Mouse (Mus musculus): Measurements from ENCODE around the gene Lypd6b. TPM values are rescaled to one million over a fixed set of nuclear protein-coding genes. Genes with fewer than 3 reads are reported as not detected.

Gene Lypd6b
- total RNA-seq, 4 experiments from 2014 or later: 9.0 to 10.3 (median 9.7) TPM

DNA sequence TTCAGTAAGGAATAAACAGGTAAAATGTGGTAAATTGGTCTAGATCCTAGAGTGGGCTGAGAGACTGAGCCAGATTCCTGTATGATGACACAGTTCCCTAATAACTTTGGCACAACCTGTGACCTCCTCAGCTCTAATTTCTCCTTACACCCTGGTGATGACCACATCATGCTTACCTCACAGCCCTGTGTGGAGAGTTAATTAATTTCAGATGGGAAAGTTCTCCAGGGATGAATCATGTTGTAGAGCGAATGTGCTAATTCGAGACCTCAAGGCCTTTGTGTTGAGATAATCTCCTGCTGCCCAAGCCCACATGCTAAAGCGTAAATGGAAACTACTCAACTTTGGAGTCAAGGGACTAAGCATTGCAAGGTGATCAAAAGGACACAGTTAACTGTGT is 142.4 kb downstream of the Lypd6b start:
- no peak for DNase-seq (ENCODE audit: low spot score in 2 of 2)

DNA sequence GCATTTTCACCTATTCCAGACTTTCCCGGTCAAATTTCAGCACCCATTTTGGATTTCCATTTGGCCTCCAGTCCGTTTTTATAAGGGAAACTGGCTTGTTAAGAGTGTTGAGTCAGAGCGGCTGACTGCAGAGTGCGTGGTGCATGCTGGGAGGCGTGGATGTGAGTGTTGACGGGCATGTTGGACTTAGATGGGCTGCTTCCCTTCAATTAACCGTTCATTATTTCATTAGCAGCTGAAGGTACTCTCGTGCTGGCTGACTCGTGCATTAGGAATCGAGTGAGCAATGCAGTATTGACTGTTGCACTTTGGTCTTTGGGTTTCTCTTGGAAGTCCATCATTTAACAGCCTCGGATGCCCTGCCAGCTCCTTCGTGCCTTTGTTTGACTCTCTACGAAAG is 150.1 kb downstream of the Lypd6b start:
- no peak for DNase-seq (ENCODE audit: low spot score in 2 of 2)

DNA sequence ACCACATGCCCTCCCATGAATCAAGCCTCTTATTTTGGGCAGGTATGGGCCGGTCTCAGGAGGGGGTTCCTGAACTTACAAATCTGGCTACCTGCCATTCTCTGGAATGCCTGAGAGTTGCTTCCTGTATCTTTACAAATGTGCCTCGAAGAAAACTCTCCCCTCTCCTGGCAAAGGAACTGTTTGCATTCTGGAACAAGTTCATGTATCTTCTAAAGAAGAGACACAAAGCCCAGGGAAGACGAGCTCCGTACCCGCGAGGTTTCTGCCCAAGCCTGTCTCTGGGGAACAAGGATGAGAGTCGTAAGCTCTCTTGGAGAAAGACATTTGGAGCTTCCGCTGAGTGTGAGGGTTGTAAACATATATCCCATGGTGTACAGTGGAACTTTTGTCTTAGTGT is 150.8 kb downstream of the Lypd6b start:
- DNase-seq (ENCODE audit: low spot score in 2 of 2): no peak

DNA sequence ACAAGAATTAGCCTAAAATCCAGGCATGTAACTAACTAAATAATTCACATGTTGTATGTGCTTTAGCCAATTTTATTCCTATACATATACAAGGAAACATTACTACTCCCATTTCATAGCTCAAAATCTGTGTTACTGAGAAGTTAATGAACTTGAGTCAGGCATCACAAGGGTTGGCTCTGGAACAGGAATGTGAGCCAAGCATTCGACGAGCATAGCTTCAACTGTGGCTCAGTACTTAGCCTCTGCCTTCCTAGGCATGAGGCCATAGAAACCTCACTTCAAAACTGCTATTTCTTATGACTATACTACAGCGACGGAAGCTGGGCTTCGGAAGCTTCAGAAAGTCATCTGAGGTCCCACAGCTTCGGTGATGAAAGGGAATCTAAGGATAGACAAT is 152.9 kb downstream of the Lypd6b start:
- DNase-seq (ENCODE audit: low spot score in 2 of 2): no peak

DNA sequence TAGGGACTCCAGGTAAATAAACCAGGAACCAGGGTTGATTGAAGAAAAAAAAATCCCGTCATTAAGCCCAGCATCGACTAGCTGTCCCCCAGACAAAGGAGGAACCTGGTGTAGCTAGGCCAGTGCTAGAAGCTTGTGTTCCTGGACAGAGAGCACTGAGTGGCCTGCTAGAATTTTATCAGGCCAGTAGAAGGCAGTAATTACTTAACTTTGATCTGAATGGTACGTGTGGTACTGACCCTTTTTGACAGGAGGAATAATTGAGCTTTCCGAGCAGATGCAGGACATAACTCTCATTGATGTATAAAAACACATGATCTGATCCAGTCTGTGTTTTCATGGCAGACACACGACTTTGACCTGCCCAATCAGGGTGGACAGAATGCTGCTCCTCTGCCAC is 154.6 kb downstream of the Lypd6b start:
- DNase-seq (ENCODE audit: low spot score in 2 of 2): no peak

DNA sequence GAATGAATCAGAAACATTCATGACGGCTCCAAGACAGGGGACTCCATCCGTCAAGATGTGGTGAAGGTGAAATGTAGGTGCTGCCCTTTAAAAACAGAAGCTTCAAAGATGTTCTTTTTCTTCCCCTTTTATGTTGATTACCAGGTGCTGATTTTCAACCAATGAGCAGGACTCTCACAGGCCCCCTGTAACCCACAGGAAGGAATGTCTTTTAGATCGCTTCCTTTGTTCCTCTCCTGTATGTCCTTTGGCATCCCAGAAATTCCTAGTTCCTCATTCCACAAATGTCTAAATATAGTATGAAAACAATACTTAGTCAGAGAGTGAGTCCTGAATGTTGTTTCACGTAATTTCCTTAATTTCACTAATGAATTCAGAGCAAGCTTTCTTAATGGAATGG is 164.2 kb downstream of the Lypd6b start:
- no peak for DNase-seq (ENCODE audit: low spot score in 2 of 2)

DNA sequence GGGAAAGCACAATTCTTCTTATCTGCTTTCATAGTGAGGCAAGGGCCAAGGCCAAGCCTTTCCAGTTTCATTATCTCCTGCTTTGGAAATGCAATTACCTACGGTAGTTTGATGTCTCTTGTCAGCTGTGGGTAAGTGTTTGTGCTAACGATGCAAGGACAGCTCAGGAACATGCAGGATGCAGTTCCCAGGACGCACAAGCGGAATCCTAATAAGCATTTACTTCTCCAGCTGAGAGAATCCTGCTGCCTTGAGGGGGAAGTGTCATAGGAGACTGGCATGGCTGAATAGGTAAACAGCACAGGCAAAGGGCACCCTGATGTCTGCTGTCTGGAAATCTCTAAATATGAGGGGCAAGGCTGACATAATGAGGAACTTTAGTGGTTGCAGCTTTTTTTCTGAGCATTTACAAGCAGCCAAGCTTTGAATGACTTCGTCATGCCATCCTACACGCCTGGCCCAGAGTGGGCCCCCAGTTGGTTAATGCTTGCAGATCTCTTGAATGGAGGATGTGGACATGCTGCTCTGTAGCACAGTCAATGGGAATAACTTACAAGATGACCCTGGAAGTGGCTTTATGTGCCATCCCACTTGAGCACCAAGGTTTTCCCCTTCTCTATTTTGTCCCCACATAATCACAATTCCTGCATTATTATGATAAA is 165.3 kb downstream of the Lypd6b start:
- no peak for DNase-seq (ENCODE audit: low spot score in 2 of 2)

DNA sequence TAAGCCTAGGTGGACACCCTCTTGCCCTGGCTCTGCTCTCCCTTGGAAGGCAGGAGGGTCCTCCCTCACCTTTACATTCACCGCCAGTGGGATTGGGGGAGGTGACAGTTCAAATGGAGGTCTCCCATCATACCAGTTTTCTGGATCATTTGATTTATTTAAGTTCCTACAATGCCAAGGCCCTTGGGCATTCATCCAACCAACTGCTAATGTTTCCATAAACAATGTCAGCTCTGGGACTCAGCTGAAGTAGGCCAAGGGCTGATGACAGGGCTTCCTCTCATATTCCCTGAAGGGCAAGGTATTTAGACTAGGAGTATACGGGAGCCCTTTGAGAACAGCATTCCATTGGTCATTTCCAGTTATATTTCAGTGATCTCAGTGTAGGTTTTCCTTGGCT is 170.0 kb downstream of the Lypd6b start:
- DNase-seq (ENCODE audit: low spot score in 2 of 2): no peak

DNA sequence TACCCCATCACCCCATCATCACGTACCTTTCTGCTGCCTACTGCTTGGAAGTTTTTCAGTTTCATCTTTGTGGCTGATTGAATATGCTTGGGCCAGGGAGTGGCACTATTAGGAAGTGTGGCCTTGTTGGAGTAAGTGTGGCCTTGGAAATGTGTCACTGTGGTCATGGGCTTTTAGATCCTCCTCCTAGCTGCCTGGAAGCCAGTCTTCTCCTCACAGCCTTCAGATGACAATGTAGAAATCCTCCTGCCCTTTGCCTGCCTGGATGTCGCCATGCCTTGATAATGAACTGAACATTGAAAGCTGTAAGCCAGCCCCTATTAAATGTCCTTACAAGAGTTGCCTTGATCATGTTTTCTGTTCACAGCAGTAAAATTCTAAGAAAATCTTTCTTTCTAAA is 174.5 kb downstream of the Lypd6b start:
- DNase-seq (ENCODE audit: low spot score in 2 of 2): no peak

DNA sequence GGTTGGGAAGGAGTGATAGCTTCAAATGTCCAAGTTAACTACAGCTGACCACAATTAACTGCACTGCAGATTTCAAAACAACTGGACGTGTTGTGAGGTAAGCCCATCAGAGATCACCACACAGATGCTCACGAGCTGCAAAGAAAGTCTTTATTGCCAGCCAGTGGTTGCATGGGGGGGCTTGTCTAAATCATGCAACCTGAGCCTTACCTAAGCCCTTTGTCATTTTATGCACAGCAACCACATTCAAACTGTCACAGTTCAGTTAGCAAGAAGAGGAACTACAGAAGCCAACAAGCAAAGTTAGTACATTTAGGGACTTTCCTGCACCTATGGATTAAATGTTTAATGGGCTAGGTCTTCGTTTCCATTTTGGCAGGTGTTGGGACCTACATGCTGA is 177.4 kb downstream of the Lypd6b start:
- no peak for DNase-seq (ENCODE audit: low spot score in 2 of 2)

DNA sequence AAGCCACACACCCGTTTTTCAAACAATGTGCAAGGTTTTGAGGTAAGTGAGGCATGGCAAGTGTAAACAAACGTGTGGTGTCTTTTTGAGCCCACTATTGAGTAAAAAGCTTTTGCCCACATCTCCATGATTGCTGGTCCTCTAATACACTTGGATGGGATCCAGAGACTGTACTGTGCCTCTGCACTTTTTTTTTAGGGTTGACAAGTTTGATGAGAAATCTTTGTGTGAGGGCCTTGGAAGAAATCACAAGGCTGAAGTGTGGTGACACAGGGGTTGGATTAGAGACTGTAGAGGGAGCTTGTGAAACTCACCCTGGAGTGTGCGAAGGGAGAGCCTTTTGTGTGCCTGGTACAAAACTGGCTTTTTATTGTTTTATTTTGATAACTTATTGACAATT is 180.3 kb downstream of the Lypd6b start:
- no peak for DNase-seq (ENCODE audit: low spot score in 2 of 2)

DNA sequence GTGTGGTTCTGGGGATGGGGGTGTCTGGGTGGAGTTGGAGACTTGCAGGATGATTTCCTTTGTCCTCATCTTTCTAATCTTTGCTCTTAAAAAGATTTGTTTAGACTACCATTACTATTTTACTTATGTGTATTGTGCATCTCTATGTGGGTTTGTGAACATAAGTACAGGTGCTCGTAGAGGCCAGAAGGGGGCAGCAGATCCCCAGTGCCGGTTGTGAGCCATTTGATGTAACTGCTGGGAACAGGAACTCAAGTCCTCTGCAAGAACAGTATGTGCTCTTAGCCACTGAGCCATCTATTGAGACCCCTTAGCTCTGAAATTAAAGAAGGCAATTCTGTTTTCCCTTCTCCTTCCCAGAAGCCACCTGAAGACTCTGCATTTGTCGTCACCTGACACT is 183.5 kb downstream of the Lypd6b start:
- no peak for DNase-seq (ENCODE audit: low spot score in 2 of 2)

DNA sequence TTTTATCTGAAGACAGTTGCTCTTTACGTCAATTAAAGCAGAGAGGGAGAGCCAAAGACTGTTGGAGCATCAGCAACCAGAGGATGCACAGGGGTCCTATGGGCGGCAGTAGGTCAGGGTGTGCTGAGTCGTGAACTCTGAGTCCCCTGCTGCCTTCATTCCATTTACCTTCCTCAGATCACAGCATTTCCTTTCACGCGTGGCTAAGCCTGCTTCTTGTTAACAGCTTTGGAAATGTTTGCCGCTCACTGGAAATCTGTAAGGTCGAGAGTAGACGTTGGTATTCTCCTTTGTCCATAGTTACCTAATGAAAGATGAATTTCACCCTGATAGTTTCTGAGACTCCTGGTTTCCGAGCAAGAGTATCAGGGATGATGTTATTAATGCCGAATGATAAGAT is 191.1 kb downstream of the Lypd6b start:
- DNase-seq (ENCODE audit: low spot score in 2 of 2): no peak

DNA sequence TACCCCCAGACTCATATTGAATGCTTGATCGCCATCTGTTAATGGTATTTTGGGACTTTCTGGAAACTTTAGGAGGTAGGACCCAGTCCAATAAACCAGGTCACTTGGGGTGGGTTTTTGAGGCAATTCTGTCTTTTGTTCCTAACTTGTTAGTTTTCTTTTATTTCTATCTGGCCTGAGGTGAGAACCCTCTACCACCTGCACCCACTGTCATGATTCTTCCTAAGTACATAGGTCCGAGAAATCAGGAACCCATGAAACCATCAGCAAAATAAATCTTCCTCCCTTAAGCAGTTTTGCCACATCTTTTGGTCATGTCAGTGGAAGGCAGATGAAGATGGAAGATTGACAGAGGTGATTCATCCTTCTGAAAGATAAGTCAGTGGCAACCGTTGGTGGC is 192.5 kb downstream of the Lypd6b start:
- DNase-seq (ENCODE audit: low spot score in 2 of 2): no peak

DNA sequence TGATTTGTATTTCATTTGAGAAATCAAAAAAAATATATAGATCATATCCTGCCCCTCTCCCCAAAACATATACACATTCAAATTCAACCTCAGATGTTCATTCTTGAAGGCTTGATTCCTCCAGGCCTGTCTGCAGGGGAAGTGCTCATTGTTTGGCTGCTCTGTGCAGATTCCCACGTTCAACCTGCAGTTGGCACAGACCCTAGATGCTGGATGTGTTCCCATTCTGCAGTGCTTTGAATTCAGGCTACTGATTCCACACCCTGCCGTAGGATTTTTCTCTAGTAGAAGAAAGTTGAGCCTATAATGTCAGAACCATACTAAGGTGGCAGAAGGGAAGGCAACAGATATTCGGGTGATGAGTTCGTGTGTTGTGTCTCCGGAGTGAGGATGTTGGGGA is 195.5 kb downstream of the Lypd6b start:
- DNase-seq (ENCODE audit: low spot score in 2 of 2): peak in 1 of 2 experiments; percentile 12

DNA sequence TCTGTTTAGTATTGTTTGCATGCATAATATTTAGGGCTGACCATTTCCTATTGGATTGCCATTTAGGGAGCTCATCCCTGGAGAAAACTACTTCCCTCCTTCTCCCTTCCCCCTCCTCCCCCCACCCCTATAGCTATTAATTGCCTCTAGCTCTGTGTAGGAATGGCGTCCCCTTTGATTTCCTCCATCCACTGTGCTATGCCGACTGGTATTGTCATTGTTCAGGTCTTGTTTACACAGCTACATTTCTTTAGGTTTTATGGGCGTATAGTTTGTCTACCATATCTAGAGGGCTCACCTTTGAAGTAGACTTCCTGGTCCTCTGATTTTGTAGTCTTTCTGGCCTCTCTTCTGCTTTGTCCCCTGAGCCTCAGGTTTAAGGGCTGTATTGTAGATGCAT is 197.3 kb downstream of the Lypd6b start:
- DNase-seq (ENCODE audit: low spot score in 2 of 2): no peak

DNA sequence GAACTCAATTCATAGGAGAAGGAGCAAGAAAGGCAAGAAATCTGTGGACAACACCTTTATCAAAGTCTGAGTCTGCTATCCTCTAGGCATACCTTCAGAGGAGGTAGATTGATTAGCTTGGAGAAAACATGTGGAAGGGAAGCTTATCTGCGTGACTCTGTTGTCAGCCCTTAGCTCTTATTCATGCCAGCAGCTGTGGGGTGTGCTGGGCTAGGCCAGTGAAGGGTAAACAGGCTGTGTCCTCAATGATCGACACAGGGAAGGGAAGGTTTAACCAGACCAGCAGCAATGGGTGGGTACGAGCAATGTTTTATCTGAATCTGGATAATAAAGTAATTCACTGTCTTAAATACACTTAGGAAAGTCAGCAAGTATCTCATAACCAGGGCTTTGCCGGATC is 208.4 kb downstream of the Lypd6b start:
- DNase-seq (ENCODE audit: low spot score in 2 of 2): no peak

DNA sequence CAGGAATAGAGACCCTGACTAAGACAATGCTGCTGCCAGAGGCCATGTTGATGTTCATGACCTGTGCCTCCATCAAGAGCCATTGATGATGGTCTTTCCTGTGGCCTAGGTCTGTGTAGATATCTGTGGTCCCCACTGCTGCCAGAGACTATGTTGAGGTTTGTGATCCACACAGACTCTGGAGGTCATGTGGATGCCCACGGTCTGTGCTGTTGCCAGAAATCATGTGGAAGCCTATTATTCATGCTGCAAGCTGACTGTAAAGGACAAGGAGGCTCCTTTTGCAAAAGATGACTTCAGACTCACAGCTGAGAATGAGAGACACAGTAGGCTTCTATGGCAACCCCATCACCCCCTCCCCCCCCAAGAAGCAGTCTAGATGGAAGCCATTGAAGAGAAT is 209.7 kb downstream of the Lypd6b start:
- no peak for DNase-seq (ENCODE audit: low spot score in 2 of 2)

Other genes with a start within 250 kb of the Lypd6b start
- 100 to 1,000 TPM; 526 to 565 (median 546) TPM for gene Kif5c, start 168.4 kb upstream of the Lypd6b start, total RNA-seq (2022)